Mouse (Mus musculus): ENCODE data around the gene Sowahb.

- TF ChIP-seq EP300 (IDR thresholded peaks at IDR 0.05; ENCODE audit: insufficient read depth, low read depth, low read length): no peak
- TF ChIP-seq CTCF (IDR thresholded peaks at IDR 0.05; ENCODE audit: low read depth, low read length): no peak
Measured at GRCm38 (mm10) chr5:93085900-93086299, 41.1 kb upstream of the Sowahb start.
